Mouse (Mus musculus) G1E (cell line): Measurements from ENCODE around the gene Prkcz.

Experiments used
- CTCF ChIP-seq: IDR thresholded peaks from 2 replicates; pipeline ENCODE4 v1.5.1; 2012; ENCODE audit warnings: low read depth, low read length, inconsistent platforms, mixed read lengths
- TAL1 ChIP-seq: conservative IDR thresholded peaks from 2 replicates; pipeline ENCODE4 v1.6.1; 2012; ENCODE audit warnings: low read depth, low read length, inconsistent platforms, mixed read lengths

DNA sequence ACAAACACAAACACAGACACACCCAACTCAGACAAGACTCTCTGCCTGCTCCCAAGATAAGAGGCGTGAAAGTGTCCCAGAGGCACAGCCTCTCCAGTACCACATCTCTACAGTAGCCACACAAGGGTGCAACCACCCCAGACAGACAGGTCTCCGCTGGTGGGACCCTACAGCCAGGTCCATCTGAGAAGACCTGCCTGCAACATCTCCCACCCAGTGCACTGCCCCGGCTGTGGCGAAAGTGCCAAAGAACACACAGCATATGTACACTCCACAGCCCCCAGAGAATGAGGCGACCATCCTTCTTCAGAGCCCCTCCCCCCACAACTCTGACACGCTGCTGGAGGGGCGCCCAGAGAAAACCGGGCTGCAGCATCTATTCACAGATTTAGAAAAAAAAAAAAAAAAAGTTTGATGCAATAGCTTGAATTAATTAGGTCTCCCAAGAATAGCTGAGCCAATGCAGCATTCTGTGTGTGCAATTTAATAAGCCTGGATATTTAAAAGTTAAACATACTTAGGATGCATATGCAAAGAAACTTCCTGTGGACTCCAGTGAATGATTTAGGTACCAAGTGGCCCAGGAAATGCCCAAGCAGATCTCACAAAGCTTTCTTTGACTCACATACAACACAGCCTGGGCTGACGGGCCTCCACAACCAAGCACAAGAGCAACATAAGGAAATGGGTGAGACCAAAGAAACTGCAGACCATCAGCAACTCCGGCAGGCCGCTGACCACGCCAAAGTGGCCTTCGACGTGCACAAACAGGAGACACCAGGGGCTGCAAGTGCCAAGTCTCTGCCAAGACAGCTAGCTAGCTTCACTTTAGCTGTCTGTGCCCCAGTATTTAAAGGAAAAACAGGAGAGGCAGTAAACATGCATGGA, 140.7 kb downstream of the Prkcz start:
- TF ChIP-seq CTCF (no peak), TAL1 (no peak)
